Mouse (Mus musculus) erythroblast, embryonic 14.5 days (primary cell): ENCODE measurements around the gene Elobl.

Experiments
- GATA1 ChIP-seq: IDR thresholded peaks from 2 replicates; pipeline ENCODE4 v1.6.1; 2012; ENCODE audit warnings: low read length, inconsistent platforms, mixed read lengths
- TAL1 ChIP-seq: IDR thresholded peaks from 3 replicates; pipeline ENCODE4 v1.6.1; 2012; ENCODE audit warnings: low read length, inconsistent platforms, mixed read lengths

- TF ChIP-seq TAL1 = no peak
- no peak for TF ChIP-seq GATA1
Measured at GRCm38 (mm10) chr11:88955217-88955969, 11.3 kb downstream of the Elobl start, which contains the start of gene Scpep1.
